Mouse (Mus musculus) activated CD4-positive, CD25-positive, alpha-beta regulatory T cell, adult 4 months (primary cell): ENCODE measurements around the gene Frmpd2. TPM values are rescaled to one million over a fixed set of nuclear protein-coding genes. Genes with fewer than 3 reads are reported as not detected.
"Not testable (repeated sequence)": the region's sequence is repeated elsewhere in the genome, so short reads cannot be mapped to it uniquely, and the experiment has no call there.

ENCODE experiments used
- ATAC-seq: one replicate; pipeline ENCODE4 v1.8.0; 2017
- polyA plus RNA-seq, 2 experiments: library from polyadenylated mRNA; unstranded; fragments of 100-300 nt; shearing (Covaris generic); gene quantifications; one replicate each; pipeline ENCODE4 v1.2.1; 2017

Frmpd2 gene
- polyA plus RNA-seq = not detected

DNA sequence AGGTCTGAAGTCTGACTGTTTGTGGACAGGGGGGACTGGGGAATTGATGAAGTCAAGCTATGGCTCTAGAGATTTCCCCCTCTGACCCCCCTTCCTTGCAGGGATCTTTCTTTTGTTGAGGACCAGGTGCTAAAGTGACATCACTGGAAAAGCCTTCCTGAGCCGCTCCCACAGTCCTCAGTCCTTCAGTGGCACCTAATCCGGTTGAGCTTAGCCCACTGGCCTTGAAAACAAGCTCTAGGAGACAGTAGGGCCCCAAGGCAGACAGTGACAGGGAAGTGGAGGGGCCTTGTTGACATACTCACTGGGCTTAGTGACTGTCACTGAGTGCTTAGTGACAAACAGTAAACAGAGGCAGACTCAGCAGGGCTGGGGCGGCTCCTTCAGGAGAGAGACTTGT lies at the start of gene Frmpd2:
Gene Frmpd2 (plus strand): TSS at position 366 of the 400 bp plus-strand sequence.
- ATAC-seq = no peak

DNA sequence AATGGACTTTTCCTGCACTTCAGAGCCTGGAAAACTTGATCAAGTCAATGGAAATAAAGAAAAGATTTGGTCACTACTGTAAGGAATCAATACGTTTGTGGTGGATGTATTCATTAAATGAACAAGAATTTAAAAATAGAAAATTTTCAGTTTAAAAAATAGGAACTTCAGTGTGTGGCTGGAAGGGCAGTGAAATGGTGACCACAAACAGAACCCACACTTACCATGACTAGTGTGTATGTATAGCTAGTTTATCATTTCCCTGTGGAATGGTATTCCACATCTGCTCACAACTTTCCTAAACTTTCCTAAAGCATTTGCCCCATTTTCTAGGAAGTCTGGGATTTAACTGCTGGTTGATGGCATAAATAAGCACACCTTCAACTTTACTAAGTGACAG lies 48.5 kb upstream of the Frmpd2 start:
- ATAC-seq = no peak

DNA sequence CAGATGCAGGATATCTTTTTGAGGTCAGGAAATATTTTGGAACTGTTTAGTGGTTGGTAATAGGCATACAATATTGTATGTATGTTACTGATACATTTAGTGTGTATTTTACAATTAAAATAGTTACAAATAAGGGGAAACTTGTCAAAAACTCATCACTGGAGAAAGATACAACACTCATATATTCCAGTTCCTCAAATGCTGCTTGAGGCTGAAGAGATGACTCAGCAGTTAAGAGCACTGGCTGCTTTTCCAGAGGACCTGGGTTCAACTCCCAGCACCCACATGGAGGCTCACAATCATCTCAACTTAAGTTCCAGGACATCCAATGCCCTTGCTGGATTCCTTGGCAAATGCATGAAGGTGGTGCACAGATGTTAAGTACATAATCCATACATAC lies 47.4 kb upstream of the Frmpd2 start:
- ATAC-seq = no peak

DNA sequence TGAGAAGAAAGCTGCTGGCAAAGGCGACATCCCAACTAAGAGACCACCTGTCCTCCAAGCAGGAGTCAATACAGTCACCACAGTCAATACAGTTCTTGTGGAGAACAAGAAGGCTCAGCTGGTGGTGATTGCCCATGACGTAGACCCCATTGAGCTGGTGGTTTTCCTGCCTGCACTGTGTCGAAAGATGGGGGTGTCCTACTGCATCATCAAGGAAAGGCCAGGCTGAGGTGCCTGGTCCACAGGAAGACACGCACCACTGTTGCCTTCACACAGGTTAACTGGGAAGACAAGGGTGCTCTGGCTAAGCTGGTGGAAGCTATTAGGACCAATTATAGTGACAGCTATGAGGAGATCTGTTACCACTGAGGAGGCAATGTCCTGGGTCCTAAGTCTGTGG lies 39.0 kb upstream of the Frmpd2 start:
- ATAC-seq = not testable (repeated sequence)

DNA sequence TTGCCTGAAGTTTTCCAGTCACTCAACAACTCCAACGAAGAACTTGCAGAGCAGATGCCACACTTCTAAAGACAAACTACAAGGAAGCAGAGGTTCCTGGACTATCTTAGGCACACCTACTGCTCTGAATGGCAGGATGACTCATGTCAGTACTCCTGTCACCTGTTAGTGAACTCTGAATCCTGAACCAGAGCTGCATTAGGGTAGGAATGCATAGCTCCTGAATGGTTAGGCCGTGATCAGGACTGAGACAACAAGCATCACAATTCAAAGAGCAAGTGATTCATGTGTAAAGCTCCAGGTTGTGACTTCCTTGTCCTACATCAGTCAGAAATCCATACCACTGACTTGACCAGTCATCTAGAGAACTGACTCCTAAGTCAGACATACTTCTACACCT lies 27.7 kb upstream of the Frmpd2 start:
- ATAC-seq = no peak

DNA sequence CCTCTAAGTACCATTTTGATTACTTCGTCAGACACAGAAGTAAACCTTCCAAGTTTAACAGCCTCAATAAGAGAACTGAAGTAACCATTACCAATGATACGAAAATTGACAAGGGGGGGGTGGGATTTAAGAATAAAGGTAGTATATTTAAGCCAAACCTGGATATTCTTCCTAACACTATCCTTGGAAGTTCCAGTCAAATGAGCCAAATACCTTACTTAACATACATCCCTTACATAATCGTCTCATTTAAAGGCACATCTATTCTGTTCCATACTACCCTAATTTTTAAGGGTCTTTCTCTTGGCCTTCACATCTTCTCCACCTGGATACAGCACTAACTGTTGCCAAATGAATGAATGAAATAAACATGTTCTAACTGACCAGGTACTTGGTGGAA lies 25.5 kb upstream of the Frmpd2 start:
- no peak for ATAC-seq

DNA sequence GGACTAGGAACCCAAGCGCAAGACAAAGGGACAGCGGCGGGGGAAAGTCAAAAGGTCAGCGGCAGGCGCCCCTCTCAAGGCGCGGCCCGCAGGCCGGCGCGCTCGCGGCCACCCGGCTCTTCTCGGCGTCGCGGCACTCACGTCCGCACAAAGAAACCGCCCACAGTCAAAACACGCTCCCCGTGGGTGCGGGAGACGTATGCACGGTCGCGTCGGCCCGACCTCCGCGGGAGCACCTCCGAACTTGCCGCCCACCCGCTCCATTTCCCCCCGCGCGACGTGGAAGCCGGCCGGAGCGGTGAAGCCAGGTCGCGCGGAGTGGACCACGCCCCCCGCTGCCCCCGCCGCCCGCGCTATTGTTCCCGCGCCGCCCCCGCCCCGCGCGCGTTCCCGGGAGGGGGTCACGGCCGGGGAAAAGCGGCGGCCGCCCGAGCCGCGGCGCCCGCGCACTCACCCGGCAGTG lies 24.9 kb upstream of the Frmpd2 start:
- ATAC-seq = peak; percentile 11

DNA sequence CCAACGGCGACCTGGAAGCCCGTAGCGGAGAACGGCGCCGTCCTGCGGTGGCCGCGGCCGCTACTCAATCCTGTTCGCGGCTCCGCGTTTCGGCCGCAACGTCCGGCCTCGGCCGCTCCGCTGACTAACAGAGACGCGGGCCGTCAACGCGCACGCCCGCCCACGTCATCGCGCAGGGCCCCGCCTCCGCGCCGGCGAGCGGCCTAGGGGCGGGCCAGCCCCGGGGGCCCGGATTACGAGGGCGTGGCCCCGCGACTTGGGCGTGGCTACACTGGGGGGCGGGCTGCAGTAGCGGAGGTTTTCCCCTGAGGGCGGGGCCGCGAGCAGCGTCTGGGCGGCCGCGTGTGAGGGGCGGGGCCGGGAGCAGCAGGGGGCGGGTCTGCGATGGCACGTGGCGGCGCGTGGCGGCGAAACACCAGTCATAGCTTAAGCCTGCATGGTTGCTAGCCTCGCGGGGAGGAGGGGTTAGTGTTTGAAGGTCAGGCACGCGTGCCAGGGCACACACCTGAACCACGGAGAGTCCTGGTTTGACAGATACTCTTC lies 24.4 kb upstream of the Frmpd2 start, which contains the start of gene Mapk8:
Gene Mapk8 (minus strand): TSS at position 132 of the 543 bp plus-strand sequence.
- peak; percentile 89 for ATAC-seq

DNA sequence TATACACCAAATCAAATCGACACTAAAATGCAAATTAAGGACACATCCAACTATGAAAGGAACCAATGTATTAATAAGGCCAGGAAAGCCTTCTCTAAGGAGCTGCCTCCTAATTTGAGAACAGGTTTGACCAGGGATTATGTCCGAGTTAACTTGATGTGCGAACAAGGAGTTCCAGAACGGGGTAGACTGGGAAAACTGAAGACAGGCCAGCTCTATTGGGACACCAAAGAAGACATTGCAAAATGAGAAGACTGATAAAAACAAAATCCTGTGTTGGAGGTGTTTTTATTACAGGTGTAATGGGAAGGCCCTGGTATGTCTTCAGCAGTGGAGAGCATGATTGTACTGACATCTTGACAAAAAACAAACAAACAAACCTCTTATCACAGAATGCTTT lies 23.2 kb upstream of the Frmpd2 start:
- no peak for ATAC-seq

DNA sequence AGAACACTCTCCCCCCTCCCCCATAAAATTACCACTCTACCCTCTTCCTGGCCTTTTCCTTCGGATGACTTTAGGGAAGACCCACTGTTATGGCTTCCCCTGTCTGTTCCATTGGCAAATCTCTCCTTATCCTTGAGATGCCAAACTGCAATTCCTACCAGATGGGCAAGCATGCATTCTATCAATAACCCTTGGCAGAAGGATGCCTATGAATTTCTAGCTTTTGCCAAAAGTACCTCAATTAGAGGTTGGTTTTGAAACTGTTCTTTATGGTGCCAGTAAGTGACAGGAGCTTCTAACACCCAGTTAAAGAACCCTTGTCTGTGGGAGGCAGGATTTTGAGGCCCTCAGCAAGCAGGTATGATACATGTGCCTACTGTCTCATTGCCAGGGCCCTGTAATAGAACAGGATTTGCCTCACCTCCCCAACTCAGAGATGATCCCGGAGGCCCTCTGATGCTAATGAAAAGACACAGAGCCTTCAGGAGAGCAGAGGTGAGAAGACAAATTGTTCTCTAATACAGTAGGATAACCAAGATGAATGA lies 22.1 kb upstream of the Frmpd2 start:
- no peak for ATAC-seq

DNA sequence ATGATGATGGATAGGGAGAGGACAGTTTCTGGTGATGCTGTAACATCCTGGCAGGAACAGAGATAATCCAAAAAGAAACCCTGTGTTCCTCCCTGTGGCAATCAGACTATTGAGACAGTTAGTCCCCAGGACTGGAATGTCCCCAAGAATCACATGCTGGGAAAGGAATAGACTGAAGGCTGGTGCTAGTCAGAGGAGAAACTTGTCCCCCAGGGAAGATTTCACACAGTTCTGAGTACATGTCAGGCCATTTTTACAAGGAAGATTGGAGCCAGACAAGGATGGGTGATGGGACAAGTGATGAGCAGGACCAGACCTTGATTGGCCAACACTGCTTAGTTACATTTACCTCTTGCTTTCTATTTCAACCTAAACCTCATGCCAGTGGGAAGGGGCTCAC lies 21.2 kb upstream of the Frmpd2 start:
- ATAC-seq = no peak

DNA sequence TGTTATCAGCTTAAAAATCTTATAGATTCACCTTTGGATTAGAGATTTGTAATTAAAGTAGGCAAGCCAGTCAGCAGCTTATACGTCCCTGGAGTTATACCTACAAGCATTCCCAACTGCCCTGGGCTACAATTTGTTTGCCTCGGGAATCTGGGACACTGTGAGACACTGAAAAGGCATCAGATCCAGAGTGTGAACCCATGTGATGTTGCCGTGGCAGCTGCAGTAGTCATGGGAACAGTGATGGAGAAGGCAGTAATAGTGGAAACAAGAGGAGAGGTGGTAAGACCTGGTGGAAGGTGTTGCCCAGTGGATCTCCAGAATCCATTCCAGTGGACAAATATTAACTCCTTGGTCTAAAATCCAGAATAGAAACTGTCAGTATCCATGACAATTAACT lies 7.8 kb upstream of the Frmpd2 start:
- no peak for ATAC-seq

DNA sequence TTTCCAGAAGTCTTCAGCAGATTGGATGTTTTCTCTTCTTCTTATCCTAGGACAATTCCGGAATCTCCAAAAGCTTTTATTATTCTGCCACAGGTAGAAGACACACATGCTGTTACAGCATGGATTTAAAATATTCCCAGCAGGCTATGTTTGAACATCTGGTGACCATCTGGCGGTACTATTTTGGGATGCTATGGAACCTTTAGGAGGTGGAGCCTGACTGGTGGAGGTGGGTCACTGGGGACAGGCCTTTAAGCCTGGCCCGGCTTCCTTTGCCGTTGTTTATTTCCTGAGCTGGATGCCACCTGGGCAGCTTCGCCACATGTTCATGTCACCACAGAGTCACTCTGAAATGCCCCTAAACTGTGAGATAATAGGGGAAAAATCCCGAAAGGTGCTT lies 3.7 kb upstream of the Frmpd2 start:
- no peak for ATAC-seq

DNA sequence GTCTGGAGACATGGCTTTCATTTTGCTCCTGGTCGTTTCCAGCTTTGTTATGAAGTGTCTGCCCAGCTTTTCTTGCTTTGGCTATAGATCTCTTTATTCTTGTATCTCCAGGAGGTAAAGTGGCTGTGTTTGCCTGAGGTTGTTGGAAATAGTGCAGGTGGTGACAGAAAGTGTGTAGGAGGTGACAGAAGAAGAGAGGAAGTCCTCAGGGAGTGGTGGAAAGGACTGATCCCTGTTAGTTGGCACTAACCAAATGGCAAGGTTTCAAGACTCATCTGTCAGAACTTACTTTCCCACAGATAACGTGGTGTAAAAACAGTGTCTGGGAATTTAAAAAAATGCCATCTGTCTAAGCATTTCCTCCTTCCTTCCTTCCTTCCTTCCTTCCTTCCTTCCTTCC lies 3.0 kb downstream of the Frmpd2 start:
- ATAC-seq = no peak

DNA sequence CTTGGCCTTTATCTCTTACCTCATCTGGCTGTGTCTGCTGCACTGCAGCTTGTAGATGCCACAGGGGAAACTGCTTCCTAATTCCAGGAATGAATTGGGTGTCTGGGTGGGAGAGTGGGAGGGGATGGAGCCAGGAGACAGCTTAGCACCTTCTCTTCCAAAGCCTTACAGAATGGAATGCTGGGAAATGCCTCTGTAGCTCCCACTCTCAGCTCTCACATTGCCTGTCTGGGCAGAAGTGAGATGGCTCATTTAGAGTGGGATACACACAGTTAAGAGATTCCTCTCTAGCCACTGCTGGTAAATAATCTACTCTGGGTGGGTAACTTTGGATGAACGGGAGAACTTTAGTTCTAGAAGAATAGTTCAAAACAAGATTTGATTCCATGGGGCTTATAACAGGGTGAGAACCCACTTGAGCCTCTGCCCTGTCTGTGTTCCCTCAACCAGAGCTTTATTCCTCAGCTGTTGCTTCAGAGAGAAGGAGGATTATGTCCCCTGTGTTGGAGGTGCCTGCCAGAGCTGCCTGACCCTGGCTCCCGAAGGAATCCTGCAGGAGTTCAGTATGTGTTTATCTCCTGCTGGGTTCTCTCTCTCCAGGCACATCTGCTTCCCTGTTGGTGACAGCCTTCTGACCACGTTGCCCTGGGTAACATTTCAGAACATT lies 4.7 kb downstream of the Frmpd2 start:
- ATAC-seq = no peak

DNA sequence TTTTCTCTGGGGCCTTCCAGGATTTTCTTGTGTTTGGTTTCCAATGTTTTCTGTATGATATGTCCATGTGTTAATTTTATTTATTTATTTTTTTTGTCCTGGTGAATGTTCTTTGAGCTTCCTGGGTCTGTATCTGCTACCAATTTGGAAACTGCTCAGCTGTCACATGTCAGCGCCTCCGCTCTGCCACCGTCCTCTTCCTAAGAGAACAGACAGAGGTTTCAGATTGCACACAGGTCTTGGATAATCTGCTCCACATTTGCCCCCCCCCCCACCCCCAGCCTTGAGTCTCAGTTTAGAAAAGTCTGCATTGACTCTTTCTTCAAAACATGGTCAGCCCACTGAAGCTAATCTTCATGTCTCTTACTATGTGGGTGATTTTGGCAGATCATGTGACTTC lies 10.5 kb downstream of the Frmpd2 start:
- no peak for ATAC-seq

DNA sequence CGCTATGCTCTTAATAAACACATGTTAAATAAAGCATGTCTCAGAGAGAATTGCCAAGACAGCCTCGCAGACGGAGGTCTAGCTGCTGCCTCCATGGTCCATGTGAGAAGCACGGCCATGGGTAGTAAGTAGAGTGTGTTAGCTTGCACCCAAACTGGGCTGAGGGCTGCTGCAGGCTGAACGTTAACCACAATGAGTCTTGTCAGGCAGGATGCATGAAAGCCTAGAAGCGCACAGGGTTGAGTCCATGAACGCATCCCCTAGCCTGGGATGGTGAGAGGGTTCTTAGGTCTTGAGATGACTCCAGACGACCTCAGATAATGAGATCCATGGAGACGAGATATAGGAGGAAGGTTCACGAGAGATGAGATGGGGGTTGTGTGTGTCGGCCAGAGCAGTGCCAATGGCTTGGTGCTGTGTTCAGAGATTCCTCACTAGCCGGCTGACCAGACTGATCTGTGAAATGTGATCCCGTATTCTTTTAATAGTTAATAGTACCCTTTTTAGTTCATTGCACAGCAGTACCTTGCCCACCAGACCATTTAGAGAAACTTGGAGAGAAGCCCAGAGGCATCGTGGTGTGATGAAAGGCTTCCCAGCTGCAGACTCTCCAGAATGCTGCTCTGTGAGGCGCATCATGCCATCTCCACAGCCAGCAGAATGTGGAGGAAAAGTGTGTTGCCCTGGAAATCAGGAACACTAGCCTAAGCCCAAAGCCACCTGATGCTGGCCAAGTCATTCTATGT lies 16.5 kb downstream of the Frmpd2 start:
- ATAC-seq = no peak

DNA sequence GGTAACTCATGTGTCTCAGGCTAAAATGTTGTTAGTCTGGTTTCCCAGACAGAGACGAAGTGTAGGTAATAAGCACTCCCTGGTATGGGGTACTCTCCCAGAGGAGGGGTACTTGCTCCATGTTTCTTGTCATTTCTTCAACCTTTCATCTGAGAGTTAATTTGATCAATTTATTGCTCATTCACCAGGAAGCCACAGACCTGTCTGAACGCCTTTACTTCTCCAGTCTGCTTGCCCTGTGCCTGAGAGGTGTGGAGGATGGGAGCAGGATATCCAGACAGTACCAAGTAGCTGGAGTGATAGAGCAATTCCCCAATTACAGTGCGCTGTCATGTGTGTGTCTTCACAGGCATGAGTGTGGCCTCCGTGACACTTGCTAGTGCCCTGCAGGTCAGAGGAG lies 23.7 kb downstream of the Frmpd2 start:
- no peak for ATAC-seq

DNA sequence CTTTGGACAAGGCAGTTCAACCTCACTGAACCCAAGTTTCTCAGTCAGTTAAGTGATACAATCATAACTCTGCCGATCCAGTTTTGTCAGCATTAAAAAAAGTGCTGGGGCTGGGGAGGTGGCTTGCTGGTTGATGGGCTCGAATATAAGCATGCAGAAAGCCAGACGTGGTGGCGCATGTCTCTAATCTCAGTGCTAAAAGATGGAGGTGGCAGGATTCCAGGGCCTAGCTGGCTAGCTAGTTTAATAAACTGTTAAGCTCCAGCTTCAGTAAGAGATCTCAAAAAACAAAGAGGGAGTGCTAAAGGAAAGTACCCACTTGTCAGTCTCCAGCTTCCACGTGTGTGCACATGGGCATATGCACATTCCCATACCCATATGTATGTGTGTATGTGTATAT lies 25.9 kb downstream of the Frmpd2 start:
- ATAC-seq = no peak

DNA sequence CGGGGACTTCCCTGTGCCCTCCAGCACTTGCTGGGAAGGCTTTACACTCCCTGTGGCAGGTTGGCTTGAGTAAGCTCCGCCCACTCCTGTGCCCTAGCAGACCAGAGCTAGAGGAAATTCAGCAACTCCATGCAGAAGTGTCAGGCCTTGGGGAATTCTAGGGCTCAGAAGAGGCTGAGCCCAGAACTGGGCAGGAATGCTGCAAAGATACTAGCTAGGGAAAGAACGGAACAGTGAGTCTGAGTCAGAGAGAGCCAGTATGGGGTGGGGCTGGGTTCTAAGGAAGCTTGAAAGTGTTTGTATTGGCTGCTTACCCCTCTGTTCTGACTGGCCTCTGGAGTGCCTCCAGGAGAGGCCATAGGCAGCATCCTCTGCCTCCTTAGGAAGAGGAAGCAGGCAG lies 27.4 kb downstream of the Frmpd2 start:
- no peak for ATAC-seq

DNA sequence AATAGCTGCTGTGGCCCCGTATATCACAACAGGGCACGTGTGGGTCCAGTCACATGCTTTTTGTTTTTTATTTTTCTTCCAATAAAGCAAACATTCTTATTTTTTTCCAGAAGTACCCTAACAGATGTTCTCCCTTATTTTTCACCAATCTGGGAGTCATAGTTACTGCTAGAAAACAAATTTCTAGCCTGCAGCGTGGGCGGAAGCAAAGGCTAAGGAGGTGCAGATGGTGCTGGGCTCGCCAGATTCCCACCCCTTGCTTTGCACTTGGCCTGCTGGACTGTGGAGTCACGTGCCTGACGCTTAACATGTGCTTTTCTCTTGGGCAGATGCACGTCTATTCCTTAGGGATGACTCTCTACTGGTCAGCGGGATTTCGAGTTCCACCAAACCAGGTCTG lies 29.1 kb downstream of the Frmpd2 start:
- ATAC-seq = no peak

DNA sequence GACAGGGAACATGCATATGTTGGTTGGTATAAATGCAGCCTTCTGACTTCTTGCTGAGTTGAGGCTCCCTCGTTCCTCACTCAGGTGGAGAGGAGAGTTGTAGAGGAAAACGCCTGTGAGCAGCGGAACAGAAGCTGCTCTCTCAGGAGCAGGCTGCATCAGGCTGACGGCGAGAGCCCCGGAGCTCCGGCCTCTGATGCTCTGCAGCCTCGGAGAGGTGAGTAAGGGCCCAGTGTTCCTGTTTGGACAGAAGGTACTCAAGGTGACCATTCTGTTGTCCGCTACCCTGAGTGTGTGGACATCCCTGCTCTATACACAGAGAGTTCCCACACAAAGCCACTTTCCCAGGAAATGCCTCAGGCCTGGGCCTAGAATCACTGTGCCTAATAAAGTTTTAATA lies 31.8 kb downstream of the Frmpd2 start:
- no peak for ATAC-seq

DNA sequence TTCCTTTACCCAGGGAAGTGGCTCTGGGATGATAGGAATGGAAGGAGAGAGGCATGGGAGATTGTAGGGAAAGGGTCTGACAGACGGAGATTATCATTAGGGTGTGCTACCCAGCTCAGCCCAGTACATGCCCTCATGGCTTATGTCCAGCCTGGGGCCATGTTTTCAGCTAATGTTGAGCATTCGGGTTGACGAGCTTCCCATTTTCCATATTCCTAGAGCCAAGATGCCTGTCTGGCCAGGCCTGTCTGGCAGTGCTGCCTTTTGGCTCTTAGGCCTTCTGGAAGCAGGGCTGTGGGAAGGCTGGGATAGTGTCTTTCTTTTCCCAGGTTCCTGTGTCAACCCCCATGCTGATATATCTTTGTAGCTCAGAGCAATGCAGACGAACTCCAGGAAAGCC lies 35.2 kb downstream of the Frmpd2 start:
- no peak for ATAC-seq

DNA sequence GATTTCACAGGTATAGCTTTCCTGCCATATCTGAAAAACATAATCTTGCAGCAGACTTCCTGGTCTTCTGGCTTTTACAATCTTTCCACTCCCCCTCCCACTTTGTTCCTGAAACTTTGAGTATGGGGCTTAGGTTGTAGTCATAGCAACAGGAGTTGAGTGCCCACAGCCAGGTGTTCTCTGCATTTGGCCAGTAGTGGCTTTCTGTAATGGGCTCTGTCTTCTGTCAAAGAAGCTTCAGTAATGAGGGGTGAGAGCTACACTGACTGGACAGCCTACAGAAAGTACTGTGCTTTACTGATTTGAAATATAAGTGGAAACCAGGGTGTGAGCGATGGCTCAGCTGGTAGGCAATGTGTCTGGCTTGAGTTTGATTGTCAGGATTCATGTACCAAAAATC lies 37.2 kb downstream of the Frmpd2 start:
- ATAC-seq = no peak
